Mouse (Mus musculus) G1E (cell line): Measurements from ENCODE around the gene Plpp7.

Source experiments
- CTCF ChIP-seq: IDR thresholded peaks from 2 replicates; pipeline ENCODE4 v1.5.1; 2012; ENCODE audit warnings: low read depth, low read length, inconsistent platforms, mixed read lengths
- GATA1 ChIP-seq: IDR thresholded peaks from 2 replicates; pipeline ENCODE4 v1.6.1; 2012; ENCODE audit warnings: borderline replicate concordance, low read length, inconsistent platforms, mixed read lengths

DNA sequence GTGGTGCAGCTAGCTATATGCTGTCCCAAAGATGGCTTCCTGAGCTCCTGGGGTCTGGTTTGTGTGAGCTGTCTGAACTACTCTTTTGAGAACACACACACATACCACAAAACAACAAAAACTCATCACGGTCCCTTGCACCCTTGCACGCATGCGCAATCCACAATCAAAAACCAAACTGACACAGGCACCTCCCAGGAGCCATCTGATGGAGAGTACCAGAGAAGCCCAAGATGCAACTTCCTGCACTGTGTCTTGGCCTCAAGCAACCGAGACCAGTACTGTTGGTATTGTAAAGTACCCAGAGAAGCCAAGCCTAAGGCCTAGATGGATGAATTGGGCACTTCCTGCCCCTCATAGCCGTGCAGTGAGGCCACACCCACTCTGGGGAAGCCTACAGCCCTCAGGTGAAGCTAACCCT lies 29.9 kb upstream of the Plpp7 start:
- no peak for TF ChIP-seq CTCF
- no peak for TF ChIP-seq GATA1
